In the genomic region with DNA sequence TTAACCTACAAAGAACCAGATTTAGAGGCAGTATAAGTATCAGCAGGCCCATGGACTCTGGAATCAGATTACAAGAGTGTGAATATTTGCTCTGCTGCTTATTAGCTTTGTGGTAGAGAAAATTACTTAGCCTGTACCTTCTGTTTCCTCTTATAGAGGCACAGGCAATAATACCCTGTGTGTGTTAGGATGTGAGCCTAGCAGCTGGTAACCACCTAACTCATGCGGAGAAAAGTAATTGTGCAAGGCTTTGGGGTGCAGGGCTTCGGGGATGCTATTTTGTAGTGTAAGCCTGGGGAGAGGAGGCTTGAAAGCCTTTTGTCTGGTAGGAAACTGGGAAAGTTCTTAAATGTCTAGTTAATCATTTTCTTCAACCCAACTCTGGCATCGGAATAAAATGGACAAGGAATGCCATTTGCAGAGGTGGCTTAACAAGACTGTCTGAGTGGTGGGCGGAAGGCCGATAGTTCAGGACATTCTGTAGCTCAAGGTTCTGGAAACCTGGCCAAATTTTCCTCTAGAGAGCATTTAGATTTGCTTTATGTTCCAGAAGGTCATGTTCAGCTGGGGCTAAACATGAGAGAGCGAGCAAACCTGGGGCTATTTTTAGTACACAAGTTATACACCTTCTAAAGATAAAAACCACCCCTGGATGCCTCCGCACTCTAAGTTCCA, we compare ENCODE assay signal across 22 mouse cellular contexts. TPM values are rescaled to one million over a fixed set of nuclear protein-coding genes. Genes with fewer than 3 reads are reported as not detected.
A peak's percentile ranks its signal among the peaks of the same experiment; 100 is the strongest.
DNase-seq lines count a peak whose midpoint lies in the region; ATAC-seq and TF ChIP-seq lines count a peak whose summit lies in the region.
"Had no signal": no experiment of that assay in that cellular context is flagged by ENCODE, and none has a peak within 500 bp of the region (broad histone marks: within the 10 kb centered on the region; RNA-seq: fewer than 3 reads in every experiment).

No protein-coding gene starts in this region.

- no peak for TF ChIP-seq CTCF in cerebellum, adult 2 months (IDR thresholded peaks at IDR 0.05; ENCODE audit: borderline replicate concordance, insufficient read depth, low read depth, low read length)

- peak; percentile 33 for DNase-seq in kidney, adult 9 months
- no peak for DNase-seq in kidney, adult 18-20 months
- no peak for DNase-seq in cerebellum, adult 2 months
- DNase-seq in frontal cortex, adult 2 months (ENCODE audit: extremely low spot score in 1 of 2, low spot score in 1 of 2), result no peak
- DNase-seq: adrenal gland, postnatal 14 days; cerebellum, adult 9-10 months; gastrocnemius, adult 2 months; layer of hippocampus, adult 9-11 months; right cerebral cortex, adult 18-20 months; right cerebral cortex, postnatal 4 days had no signal

- no peak for ATAC-seq in kidney, embryonic 14.5 days (ENCODE audit: low FRiP score, low TSS enrichment)
- peak; percentile 29 for ATAC-seq in kidney, embryonic 16.5 days (ENCODE audit: low FRiP score, low TSS enrichment)
- peak; percentile 59; the same call in 1 of the 2 replicates for ATAC-seq in limb, embryonic 13.5 days (ENCODE audit: low FRiP score, low read depth)
- ATAC-seq: forebrain, embryonic 13.5 days; hindbrain, postnatal 0 days had no signal

- no peaks in the 10 kb centered on the region for H3K27me3 ChIP-seq in kidney, embryonic 14.5 days (ENCODE audit: control insufficient read depth, insufficient read depth, low read length)
- H3K27me3 ChIP-seq in kidney, embryonic 16.5 days (ENCODE audit: insufficient read depth, low read length), result no peaks in the 10 kb centered on the region
- H3K27me3 ChIP-seq in limb, embryonic 13.5 days, result no peaks in the 10 kb centered on the region
- H3K27me3 ChIP-seq in cerebellum, adult 2 months (ENCODE audit: control insufficient read depth, insufficient read depth, low read length), result no peaks in the 10 kb centered on the region
- H3K27me3 ChIP-seq: forebrain, embryonic 13.5 days had no signal

- TF ChIP-seq POLR2A in cerebellum, adult 2 months (IDR thresholded peaks at IDR 0.05; ENCODE audit: borderline replicate concordance, insufficient read depth, low read length), result no peak

- H3K9ac ChIP-seq in kidney, embryonic 14.5 days (ENCODE audit: low read depth, low read length), result no peak overlapping the region
- no peak overlapping the region for H3K9ac ChIP-seq in kidney, embryonic 16.5 days (replicated peaks; ENCODE audit: low read length)
- no peak overlapping the region for H3K9ac ChIP-seq in limb, embryonic 13.5 days
- H3K9ac ChIP-seq: forebrain, embryonic 13.5 days had no signal

- WGBS in kidney, embryonic 14.5 days, result 69% methylated on average over 7 of the region's 7 CpGs
- WGBS in kidney, embryonic 16.5 days, result 67% methylated on average over 7 of the region's 7 CpGs
- WGBS in limb, embryonic 13.5 days, result 51% methylated on average over 7 of the region's 7 CpGs
- WGBS in cerebellum, adult 2 months, result 94% methylated on average over 7 of the region's 7 CpGs

- H3K4me3 ChIP-seq in kidney, embryonic 14.5 days (ENCODE audit: low read length), result no peak overlapping the region
- no peak overlapping the region for H3K4me3 ChIP-seq in kidney, embryonic 16.5 days (ENCODE audit: low read length)
- no peak overlapping the region for H3K4me3 ChIP-seq in limb, embryonic 13.5 days
- H3K4me3 ChIP-seq in cerebellum, adult 2 months (replicated peaks; ENCODE audit: insufficient read depth, low read depth, low read length), result no peak overlapping the region
- H3K4me3 ChIP-seq: forebrain, embryonic 13.5 days; gastrocnemius, adult 2 months; heart, embryonic 10.5 days had no signal

- no peaks in the 10 kb centered on the region for H3K9me3 ChIP-seq in kidney, embryonic 14.5 days (ENCODE audit: control insufficient read depth, low read length)
- no peaks in the 10 kb centered on the region for H3K9me3 ChIP-seq in kidney, embryonic 16.5 days (ENCODE audit: low read length)
- no peaks in the 10 kb centered on the region for H3K9me3 ChIP-seq in limb, embryonic 13.5 days
- H3K9me3 ChIP-seq: forebrain, embryonic 13.5 days; heart, embryonic 10.5 days had no signal

- no peaks in the 10 kb centered on the region for H3K36me3 ChIP-seq in kidney, embryonic 14.5 days (ENCODE audit: control insufficient read depth, insufficient read depth, low read length)
- H3K36me3 ChIP-seq in kidney, embryonic 16.5 days (ENCODE audit: insufficient read depth, low read length), result no peaks in the 10 kb centered on the region
- H3K36me3 ChIP-seq in limb, embryonic 13.5 days, result no peaks in the 10 kb centered on the region
- H3K36me3 ChIP-seq: heart, embryonic 10.5 days had no signal

- H3K27ac ChIP-seq in kidney, embryonic 14.5 days (ENCODE audit: low read depth, low read length), result peak overlapping the region; percentile 69; the same call in 1 of the 2 replicates
- H3K27ac ChIP-seq in kidney, embryonic 16.5 days (ENCODE audit: low read length), result peak overlapping the region; percentile 81
- peak overlapping the region; percentile 39; the same call in 1 of the 2 replicates for H3K27ac ChIP-seq in limb, embryonic 13.5 days
- H3K27ac ChIP-seq in cerebellum, adult 2 months (ENCODE audit: insufficient read depth, low read length), result no peak overlapping the region
- H3K27ac ChIP-seq: forebrain, embryonic 13.5 days; gastrocnemius, adult 2 months; heart, embryonic 10.5 days; hindbrain, postnatal 0 days had no signal

- no peak overlapping the region for H3K4me2 ChIP-seq in kidney, embryonic 14.5 days (replicated peaks; ENCODE audit: low read depth, low read length)
- H3K4me2 ChIP-seq in kidney, embryonic 16.5 days (replicated peaks; ENCODE audit: low read depth, low read length), result no peak overlapping the region
- no peak overlapping the region for H3K4me2 ChIP-seq in limb, embryonic 13.5 days (replicated peaks)
- H3K4me2 ChIP-seq: forebrain, embryonic 13.5 days had no signal

- H3K4me1 ChIP-seq in kidney, embryonic 14.5 days (ENCODE audit: control insufficient read depth, insufficient read depth, low read length), result no peaks in the 10 kb centered on the region; the same call in 1 of the 2 replicates
- peaks cover 14% of the 10 kb centered on the region; the same call in 1 of the 2 replicates for H3K4me1 ChIP-seq in kidney, embryonic 16.5 days (ENCODE audit: insufficient read depth, low read length)
- H3K4me1 ChIP-seq in limb, embryonic 13.5 days, result peaks cover 23% of the 10 kb centered on the region
- no peaks in the 10 kb centered on the region for H3K4me1 ChIP-seq in cerebellum, adult 2 months (ENCODE audit: control insufficient read depth, insufficient read depth, low read length)
- H3K4me1 ChIP-seq: forebrain, embryonic 13.5 days; heart, embryonic 10.5 days had no signal

RNA-seq across cellular contexts. Expression of a gene that starts 17.8 kb away (rescaled TPM):
- polyA plus RNA-seq in kidney, embryonic 14.5 days (2014; fragmentation: Nextera tagmentation; extraction: Ambion mirVana), result 0.13 and 0.26 TPM in 2 replicates
- polyA plus RNA-seq in kidney, embryonic 16.5 days (2015; fragmentation: Nextera tagmentation; extraction: Ambion mirVana), result 0.30 and 0.51 TPM in 2 replicates
- polyA plus RNA-seq in limb, embryonic 13.5 days (2015; fragmentation: Nextera tagmentation; extraction: Ambion mirVana), result 1.2 and 1.3 TPM in 2 replicates
- polyA plus RNA-seq in cerebellum, adult 2 months (2012; rRNA removed), result 0.19 TPM in 1 of 2 replicates, not detected in the other
- 0.66 and 0.67 TPM in 2 replicates for polyA plus RNA-seq in frontal cortex, adult 2 months (2012; rRNA removed)
- polyA plus RNA-seq: C2C12; forebrain, embryonic 13.5 days; heart, postnatal 0 days; liver, adult 2 months; liver, embryonic 16.5 days; stomach, embryonic 14.5 days; urinary bladder, adult 2 months had no signal
